Mouse (Mus musculus) heart, postnatal 4 days (tissue): ENCODE results near the gene Crtc3. TPM values are rescaled to one million over a fixed set of nuclear protein-coding genes. Genes with fewer than 3 reads are reported as not detected.

Experiments
- DNase-seq: peaks from one replicate; pipeline ENCODE4 v3.0.0; 2021
- total RNA-seq, 2 experiments: library from RNA; stranded (reverse); gene quantifications; 2 replicates each; pipeline ENCODE4 v1.2.3; 2021

The Crtc3 gene
- total RNA-seq, 2 experiments from 2014 or later: 19.5 to 20.3 TPM

DNA sequence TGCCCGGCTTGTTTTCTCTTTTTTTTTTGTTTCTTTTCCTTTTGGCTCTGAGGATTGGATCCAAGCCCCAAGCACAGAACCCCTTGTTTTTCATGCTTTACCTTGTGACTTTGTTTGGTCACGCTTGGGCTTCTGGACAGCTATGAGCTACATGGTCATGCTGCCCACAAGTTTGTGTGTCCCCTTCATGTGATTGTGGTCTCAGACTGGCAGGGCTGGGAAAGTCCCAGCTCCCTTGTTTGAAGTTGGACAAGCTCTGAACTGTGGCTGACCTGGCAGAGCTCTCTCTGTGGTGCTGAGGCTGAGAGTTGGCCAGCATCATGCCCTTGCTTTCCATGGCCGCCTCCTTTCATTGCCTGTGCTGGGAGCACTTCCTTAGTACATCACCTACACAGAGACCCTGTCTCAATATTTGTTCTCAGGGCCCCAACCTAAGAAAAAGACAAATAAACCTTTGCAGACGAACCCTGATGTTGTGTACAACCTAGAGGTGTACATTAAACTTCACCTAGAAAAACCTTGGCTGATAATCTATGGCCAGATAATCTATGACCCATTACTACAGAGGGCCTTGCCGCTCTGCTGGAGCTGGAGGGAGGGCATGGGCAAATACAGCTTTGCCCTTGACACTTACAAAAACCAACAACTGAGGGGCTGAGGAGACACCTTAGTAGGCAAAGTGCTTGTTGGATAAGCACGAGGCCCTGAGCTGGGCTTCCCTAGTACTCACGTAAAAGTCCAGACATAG lies 140.0 kb downstream of the Crtc3 start:
- DNase-seq: no peak

DNA sequence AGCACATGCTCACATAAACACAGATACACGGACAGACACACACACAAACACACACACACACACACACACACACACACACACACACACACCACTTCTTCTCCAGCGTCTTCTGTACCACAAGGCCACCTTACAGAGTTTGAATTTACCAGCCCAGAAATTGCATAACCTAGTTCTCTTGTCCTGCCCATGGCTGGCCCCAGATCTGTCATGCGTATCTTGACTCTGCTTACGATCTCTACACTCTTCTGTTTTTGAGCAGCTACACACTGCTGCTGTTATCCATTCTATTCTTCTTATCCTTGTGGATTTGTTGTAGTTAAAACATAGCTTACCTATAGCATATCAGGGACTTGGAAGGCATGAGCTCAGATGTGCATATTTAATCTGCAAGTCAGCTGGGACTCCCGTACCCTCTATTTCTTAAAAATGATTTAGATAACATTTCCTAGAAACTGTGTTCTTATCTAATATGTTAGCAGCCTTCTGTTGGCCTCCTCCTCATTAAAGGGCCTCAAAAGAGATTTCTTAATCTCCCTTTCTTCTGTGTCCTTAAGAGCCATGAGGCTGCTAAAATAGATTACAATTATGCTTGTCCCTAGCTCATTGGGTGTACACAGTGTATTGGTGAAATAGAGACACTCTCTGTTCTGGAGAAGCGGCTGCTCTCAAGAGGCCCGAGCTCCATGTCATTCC lies 146.4 kb downstream of the Crtc3 start:
- no peak for DNase-seq

GRCm38 (mm10) chr7:80539581-80539980 lies 149.1 kb downstream of the Crtc3 start:
- DNase-seq: no peak

Other genes with a start within 250 kb of the Crtc3 start
- gene Blm, start 153.8 kb downstream of the Crtc3 start, total RNA-seq: 10 to 100 TPM; 15.5 to 16.5 TPM
- 10 to 100 TPM; 77.6 to 84.1 TPM for gene Iqgap1, start 137.1 kb upstream of the Crtc3 start, total RNA-seq
- gene Zscan2, start 172.0 kb upstream of the Crtc3 start, total RNA-seq: 1 to 10 TPM; 8.4 to 9.0 TPM
- 10 to 100 TPM in 1 of 2 experiments, 1 to 10 TPM in 1; 9.2 to 11.0 TPM for gene Wdr73, start 212.4 kb upstream of the Crtc3 start, total RNA-seq
- 1 to 10 TPM; 3.1 to 3.5 TPM for gene Nmb, start 216.2 kb upstream of the Crtc3 start, total RNA-seq